Mouse (Mus musculus): ENCODE measurements around the gene Polr2m. TPM values are rescaled to one million over a fixed set of nuclear protein-coding genes. Genes with fewer than 3 reads are reported as not detected.
"Not testable (repeated sequence)": the region's sequence is repeated elsewhere in the genome, so short reads cannot be mapped to it uniquely, and the experiment has no call there.

The Polr2m gene
- polyA plus RNA-seq, 1 experiment from 2014 or later, result 82.4 TPM

DNA sequence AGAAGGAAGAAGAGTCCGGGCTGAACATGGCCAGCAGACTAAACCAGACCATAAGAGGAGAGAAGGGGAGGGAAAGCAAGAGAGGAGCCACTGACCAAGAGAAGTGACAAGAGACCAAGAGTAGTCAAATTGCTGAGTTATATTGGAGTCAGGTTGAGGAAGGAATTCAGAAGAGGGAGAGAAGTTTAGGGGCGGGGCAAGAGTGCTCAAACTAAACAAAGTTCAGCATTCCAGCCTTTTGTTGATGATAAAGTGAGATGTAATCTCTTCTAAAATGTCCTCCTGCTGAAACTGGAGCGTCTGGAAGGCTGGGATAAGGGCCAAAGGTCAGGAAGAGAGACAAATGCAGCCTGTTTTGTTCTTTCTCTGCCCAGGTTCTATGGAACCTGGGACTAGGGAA is 4.3 kb upstream of the Polr2m start:
- Histone ChIP-seq H3K4me3 (ENCODE audit: inconsistent target) (no peak overlapping the region), H3K79me2 (ENCODE audit: inconsistent target) (peaks cover 3% of the 10 kb centered on the region), H3K27ac (no peak overlapping the region), H3K36me3 (ENCODE audit: inconsistent target) (no peaks in the 10 kb centered on the region)
- 87% methylated on average over 3 of the region's 3 CpGs for WGBS (ENCODE audit: missing documents)

- no peak overlapping the region for H3K27ac ChIP-seq
- WGBS (ENCODE audit: missing documents), result 42% methylated on average over 7 of the region's 7 CpGs
- peaks cover 21% of the 10 kb centered on the region for H3K36me3 ChIP-seq (ENCODE audit: inconsistent target)
- H3K79me2 ChIP-seq (ENCODE audit: inconsistent target), result peaks cover 41% of the 10 kb centered on the region
- no peak overlapping the region for H3K4me3 ChIP-seq (ENCODE audit: inconsistent target)
Measured at GRCm38 (mm10) chr9:71486127-71486526, 392 bp upstream of the Polr2m start.

- WGBS (ENCODE audit: missing documents), result 3% methylated on average over 14 of the region's 14 CpGs
- peak overlapping the region; percentile 55 for H3K27ac ChIP-seq
Measured at GRCm38 (mm10) chr9:71484871-71485474, 762 bp downstream of the Polr2m start.

GRCm38 (mm10) chr9:71483872-71484271 is 1.9 kb downstream of the Polr2m start:
- Histone ChIP-seq H3K36me3 (ENCODE audit: inconsistent target) (peaks cover 44% of the 10 kb centered on the region), H3K79me2 (ENCODE audit: inconsistent target) (peaks cover 42% of the 10 kb centered on the region)
- H3K4me3 ChIP-seq (ENCODE audit: inconsistent target); H3K27ac ChIP-seq: not testable (repeated sequence)
- WGBS (ENCODE audit: missing documents), result 91% methylated on average over 7 of the region's 7 CpGs

More at GRCm38 (mm10) chr9:71484871-71485474, 762 bp downstream of the Polr2m start:
- Histone ChIP-seq H3K36me3 (ENCODE audit: inconsistent target) (peaks cover 33% of the 10 kb centered on the region), H3K79me2 (ENCODE audit: inconsistent target) (peaks cover 42% of the 10 kb centered on the region), H3K4me3 (ENCODE audit: inconsistent target) (peak overlapping the region; percentile 78)

- Histone ChIP-seq H3K79me2 (ENCODE audit: inconsistent target) (peaks cover 42% of the 10 kb centered on the region), H3K4me3 (ENCODE audit: inconsistent target) (no peak overlapping the region)
- 84% methylated on average over 2 of the region's 2 CpGs for WGBS (ENCODE audit: missing documents)
Measured at GRCm38 (mm10) chr9:71480305-71480704, 5.4 kb downstream of the Polr2m start.

DNA sequence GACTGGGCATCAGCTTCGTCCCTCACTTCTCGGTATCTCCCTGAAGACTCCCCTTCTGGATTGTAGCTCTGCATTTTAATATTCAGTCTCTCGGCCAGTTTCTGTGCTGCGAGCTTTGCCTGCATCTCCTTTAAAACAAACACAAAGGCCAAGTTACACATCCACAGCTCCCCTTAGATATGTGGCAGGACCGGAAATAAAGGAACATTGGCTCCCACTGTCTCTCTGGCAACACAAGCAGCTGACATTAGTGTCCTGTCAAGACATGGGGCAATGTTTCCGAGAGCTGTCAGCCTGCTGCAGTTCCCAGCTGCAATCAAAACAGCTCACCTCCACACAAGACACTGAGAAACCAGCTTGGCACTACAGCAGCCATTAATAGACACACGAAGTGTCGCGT is 6.3 kb downstream of the Polr2m start:
- Histone ChIP-seq H3K36me3 (ENCODE audit: inconsistent target) (peaks cover 82% of the 10 kb centered on the region), H3K4me3 (ENCODE audit: inconsistent target) (no peak overlapping the region), H3K27ac (no peak overlapping the region), H3K79me2 (ENCODE audit: inconsistent target) (peaks cover 33% of the 10 kb centered on the region)
- 93% methylated on average over 9 of the region's 9 CpGs for whole genome bisulfite sequencing (ENCODE audit: missing documents)

More at GRCm38 (mm10) chr9:71480305-71480704, 5.4 kb downstream of the Polr2m start:
- peaks cover 77% of the 10 kb centered on the region for H3K36me3 ChIP-seq (ENCODE audit: inconsistent target)
- H3K27ac ChIP-seq, result no peak overlapping the region

- WGBS (ENCODE audit: missing documents), result 98% methylated on average over 7 of the region's 7 CpGs
- H3K27ac ChIP-seq, result no peak overlapping the region
- H3K4me3 ChIP-seq (ENCODE audit: inconsistent target), result no peak overlapping the region
- H3K36me3 ChIP-seq (ENCODE audit: inconsistent target), result peaks cover 82% of the 10 kb centered on the region
- peaks cover 25% of the 10 kb centered on the region for H3K79me2 ChIP-seq (ENCODE audit: inconsistent target)
Measured at GRCm38 (mm10) chr9:71478596-71478995, 7.1 kb downstream of the Polr2m start.

DNA sequence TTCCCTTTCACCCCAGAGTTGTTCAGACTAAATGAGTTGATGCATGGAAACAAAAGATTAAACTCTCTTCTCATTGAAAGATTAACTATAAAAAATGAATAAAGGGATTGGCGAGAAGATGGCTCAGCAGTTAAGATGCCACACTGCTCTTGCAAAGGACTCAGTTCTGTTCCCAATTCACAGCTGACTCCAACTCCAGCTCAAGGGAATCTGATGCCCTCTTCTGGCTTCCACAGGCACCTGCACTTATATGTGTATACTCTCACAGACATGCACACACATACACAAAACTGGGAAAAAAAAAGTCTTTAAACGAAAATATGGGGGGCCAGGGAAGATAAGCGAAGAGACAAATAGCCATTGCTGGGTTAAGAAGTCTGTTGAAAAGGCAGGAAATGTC is 9.1 kb downstream of the Polr2m start:
- peaks cover 5% of the 10 kb centered on the region; the same call in 1 of the 2 replicates for H3K79me2 ChIP-seq (ENCODE audit: inconsistent target)
- peaks cover 65% of the 10 kb centered on the region for H3K36me3 ChIP-seq (ENCODE audit: inconsistent target)
- WGBS (ENCODE audit: missing documents), result 100% methylated on average over 3 of the region's 3 CpGs
- no peak overlapping the region for H3K27ac ChIP-seq
- H3K4me3 ChIP-seq (ENCODE audit: inconsistent target), result no peak overlapping the region

DNA sequence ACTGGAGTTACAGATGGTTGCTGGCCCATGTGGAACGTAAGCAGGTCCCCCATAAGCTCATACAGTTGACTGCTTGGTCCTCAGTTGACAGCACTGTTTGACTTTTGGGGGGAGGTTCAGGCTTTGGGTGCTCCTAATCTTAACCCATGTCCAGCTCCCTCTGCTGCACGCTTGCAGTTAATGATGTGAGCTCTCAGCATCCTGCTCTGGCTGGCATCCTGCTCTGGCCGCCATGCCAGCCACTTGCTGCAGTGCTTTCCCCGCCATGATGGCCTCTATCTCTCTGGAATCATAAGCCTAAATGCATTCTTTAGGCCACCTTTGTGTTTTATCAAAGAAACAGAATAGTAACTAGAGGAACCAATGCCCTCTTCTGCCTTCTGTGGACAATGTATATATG is 10.2 kb downstream of the Polr2m start:
- H3K36me3 ChIP-seq (ENCODE audit: inconsistent target), result peaks cover 55% of the 10 kb centered on the region
- H3K4me3 ChIP-seq (ENCODE audit: inconsistent target), result no peak overlapping the region
- no peaks in the 10 kb centered on the region for H3K79me2 ChIP-seq (ENCODE audit: inconsistent target)
- H3K27ac ChIP-seq, result no peak overlapping the region
- 97% methylated on average over 3 of the region's 4 CpGs for WGBS (ENCODE audit: missing documents)

DNA sequence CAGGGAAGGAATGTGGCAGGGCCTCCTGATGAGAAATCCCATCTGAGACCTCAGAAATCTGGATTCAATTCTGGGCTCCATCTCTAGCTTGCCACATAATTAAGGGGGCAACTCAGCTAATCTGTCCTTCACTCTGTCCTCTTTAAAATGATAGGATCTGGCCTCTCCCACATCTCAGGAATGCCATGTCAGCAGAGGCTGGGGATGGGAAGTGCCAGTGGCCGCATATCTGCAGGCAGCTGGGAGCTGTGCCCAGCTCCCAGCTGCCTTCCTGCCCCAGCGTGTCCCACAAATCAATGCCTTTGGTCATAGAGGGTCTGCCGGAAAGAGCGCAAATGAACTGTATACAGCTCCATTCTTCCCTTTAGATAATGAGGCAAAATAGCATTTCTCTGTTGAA is 18.3 kb downstream of the Polr2m start:
- Histone ChIP-seq H3K4me3 (ENCODE audit: inconsistent target) (no peak overlapping the region), H3K79me2 (ENCODE audit: inconsistent target) (no peaks in the 10 kb centered on the region), H3K36me3 (ENCODE audit: inconsistent target) (no peaks in the 10 kb centered on the region), H3K27ac (no peak overlapping the region)
- 89% methylated on average over 4 of the region's 4 CpGs for WGBS (ENCODE audit: missing documents)

DNA sequence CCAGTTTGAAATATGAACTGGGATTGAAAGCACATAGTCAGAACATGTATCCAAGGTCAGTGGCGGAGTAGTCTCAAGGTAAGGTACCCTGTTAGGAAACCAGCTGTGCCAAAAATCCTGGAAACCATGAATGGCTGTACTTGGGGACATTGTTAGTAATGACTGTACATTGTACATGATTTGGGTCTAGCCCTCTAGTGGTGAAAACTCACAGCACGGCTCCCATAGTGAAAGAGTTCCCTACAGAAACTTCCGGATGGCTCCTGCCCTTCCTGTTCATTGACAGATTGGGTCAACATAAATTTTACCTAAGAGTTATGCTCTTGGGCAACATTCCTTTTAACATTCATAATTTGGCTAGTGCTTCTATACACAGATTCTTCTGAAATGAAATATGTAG is 19.6 kb downstream of the Polr2m start:
- Histone ChIP-seq H3K36me3 (ENCODE audit: inconsistent target) (no peaks in the 10 kb centered on the region), H3K4me3 (ENCODE audit: inconsistent target) (no peak overlapping the region), H3K79me2 (ENCODE audit: inconsistent target) (no peaks in the 10 kb centered on the region), H3K27ac (no peak overlapping the region)
- 69% methylated on average over 3 of the region's 3 CpGs for WGBS (ENCODE audit: missing documents)

- 87% methylated on average over 13 of the region's 13 CpGs for WGBS (ENCODE audit: missing documents)
- Histone ChIP-seq H3K27ac (no peak overlapping the region), H3K4me3 (ENCODE audit: inconsistent target) (no peak overlapping the region), H3K36me3 (ENCODE audit: inconsistent target) (no peaks in the 10 kb centered on the region), H3K79me2 (ENCODE audit: inconsistent target) (no peaks in the 10 kb centered on the region)
Measured at GRCm38 (mm10) chr9:71463072-71463667, 22.6 kb downstream of the Polr2m start.

DNA sequence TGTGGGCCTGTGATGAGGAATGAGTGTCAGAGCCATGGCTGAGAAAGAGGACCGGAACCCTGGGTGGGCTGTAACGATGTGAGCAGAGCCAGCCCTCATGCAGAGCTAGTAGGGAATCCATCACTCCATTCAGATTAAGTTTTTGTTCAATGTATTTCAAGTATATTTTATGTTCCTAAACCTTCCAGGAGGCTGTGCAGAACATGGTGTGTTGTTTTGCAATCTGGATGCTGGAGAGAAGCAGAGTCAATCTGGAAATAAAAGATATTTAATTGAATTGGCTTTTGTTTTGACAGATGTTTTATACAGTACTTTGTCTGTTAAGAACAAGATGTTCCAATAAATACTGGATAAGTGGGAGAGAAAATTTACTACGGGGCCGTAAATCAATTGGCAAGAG is 29.0 kb downstream of the Polr2m start:
- no peak overlapping the region for H3K27ac ChIP-seq
- H3K4me3 ChIP-seq (ENCODE audit: inconsistent target), result no peak overlapping the region
- H3K36me3 ChIP-seq (ENCODE audit: inconsistent target), result no peaks in the 10 kb centered on the region
- WGBS (ENCODE audit: missing documents), result 95% methylated on average over 4 of the region's 4 CpGs
- no peaks in the 10 kb centered on the region for H3K79me2 ChIP-seq (ENCODE audit: inconsistent target)

DNA sequence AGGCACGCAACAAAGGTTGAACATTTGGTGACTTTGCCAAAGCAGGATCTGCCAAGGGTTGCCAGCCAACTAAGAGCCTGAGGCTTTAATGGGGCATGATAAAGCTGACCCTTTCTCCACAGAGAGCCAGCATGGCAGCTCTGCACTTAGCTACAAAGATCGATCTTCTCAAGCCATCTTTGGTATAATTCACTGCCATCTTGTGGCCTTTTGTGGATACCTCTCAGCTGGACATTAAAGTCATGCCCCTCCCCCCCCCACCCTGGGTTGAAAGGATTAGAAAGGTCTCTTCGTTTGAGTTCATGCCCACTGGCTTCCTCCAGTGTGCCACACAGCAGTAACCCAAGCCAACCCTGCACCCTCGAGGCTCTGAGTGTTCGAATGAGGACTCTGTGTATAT is 31.8 kb downstream of the Polr2m start:
- H3K79me2 ChIP-seq (ENCODE audit: inconsistent target), result no peaks in the 10 kb centered on the region
- WGBS (ENCODE audit: missing documents), result 69% methylated on average over 5 of the region's 5 CpGs
- no peak overlapping the region for H3K27ac ChIP-seq
- H3K36me3 ChIP-seq (ENCODE audit: inconsistent target), result no peaks in the 10 kb centered on the region
- no peak overlapping the region for H3K4me3 ChIP-seq (ENCODE audit: inconsistent target)

DNA sequence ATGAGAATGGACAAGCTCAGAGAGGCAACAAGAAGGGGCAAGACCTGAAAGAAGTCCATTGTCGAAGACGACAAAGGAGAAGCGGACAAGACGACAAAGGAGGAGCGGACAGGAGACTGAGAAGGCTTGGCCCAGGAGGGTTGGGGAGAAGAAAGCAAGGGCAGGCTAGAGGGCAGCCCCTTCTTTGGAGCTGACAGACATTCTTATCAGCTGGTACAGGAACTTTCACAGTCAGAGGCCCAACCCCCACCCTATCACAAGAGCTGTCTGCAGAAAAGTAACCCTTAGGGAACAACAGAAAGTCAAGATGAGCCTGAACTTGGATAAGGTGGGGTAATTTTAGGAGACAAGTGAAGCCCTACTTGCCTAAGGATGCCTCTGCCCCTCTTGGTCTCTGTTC is 32.4 kb downstream of the Polr2m start:
- Histone ChIP-seq H3K79me2 (ENCODE audit: inconsistent target) (no peaks in the 10 kb centered on the region), H3K4me3 (ENCODE audit: inconsistent target) (no peak overlapping the region), H3K27ac (no peak overlapping the region), H3K36me3 (ENCODE audit: inconsistent target) (no peaks in the 10 kb centered on the region)
- 89% methylated on average over 5 of the region's 5 CpGs for WGBS (ENCODE audit: missing documents)

DNA sequence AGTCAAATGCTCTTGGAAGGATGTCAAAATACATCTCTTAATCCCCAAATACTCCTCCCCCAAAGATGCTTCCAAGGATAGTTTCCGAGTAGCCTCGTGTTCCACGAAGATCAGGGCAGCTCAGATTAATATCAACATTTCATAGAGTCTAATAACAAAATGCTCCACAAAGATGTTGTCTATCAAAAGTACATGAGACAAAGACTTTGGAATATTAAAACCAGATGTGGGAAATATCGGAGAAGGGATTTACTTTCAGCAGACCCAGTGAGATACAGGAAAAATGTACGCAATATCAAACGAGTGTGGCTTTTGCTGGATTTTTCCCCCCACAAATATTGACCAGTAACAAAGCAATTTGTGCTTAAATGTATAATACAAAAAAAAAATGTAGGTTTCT is 35.1 kb downstream of the Polr2m start:
- WGBS (ENCODE audit: missing documents), result 87% methylated on average over 5 of the region's 6 CpGs
- Histone ChIP-seq H3K27ac (no peak overlapping the region), H3K4me3 (ENCODE audit: inconsistent target) (no peak overlapping the region), H3K79me2 (ENCODE audit: inconsistent target) (no peaks in the 10 kb centered on the region), H3K36me3 (ENCODE audit: inconsistent target) (no peaks in the 10 kb centered on the region)

All from macrophage (primary cell).